Mouse (Mus musculus) cortical plate, adult 2 months (tissue): ENCODE measurements at regions not wholly inside any gene's neighbourhood (a gene's known extent, or its start where the extent isn't known, plus 50 kb on each side); places are given as distances from the start of the nearest gene placed in this dataset.

ENCODE experiments used
- CTCF ChIP-seq: fragments of 200-500 bp; IDR thresholded peaks from 2 replicates; pipeline ENCODE4 v1.5.1; 2011; ENCODE audit warnings: mild to moderate bottlenecking, control low read depth, low read length; ENCODE audit not compliant: insufficient read depth; ENCODE audit errors: extremely low read depth
- POLR2A ChIP-seq: fragments of 200-500 bp; IDR thresholded peaks from 2 replicates; pipeline ENCODE4 v1.6.1; 2011; ENCODE audit warnings: mild to moderate bottlenecking, low read length, control low read depth; ENCODE audit not compliant: insufficient read depth; ENCODE audit errors: extremely low read depth

DNA sequence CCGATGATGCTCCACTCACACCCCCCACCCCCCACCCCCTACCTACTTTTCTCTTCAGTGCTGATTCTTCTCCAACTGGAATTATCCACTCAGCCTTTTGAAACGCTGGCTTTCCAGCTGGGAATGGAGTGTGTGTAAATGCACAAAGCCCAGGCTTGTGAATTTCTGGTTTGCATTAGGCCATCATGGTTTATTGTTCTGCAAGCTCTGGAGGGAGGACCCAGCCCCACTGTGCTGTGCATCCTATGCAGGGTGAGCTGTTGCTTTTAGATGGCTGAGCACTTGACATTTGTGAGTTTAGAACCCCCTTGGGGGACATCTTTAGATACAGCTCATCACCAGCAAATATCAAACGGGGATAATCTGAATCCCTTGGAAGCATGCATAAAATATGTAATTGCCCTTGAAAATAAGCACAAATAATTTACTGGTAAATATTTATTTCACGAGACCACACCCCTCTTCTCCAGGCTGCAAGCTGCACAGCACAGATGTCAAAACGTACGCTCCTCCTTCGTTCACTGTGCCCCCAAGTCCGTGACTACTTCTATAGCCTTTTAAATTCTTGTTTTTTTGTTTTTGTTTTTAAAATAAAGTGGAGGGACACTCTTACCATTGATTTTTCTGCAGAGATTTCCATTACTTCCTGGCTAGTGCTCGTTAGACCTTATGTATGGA is 148.2 kb downstream of the Qpct start:
- no peak for TF ChIP-seq CTCF
- TF ChIP-seq POLR2A = no peak
